Mouse (Mus musculus) WW6 (cell line): ENCODE results near the gene Nudt10.
"Not testable (repeated sequence)": the region's sequence is repeated elsewhere in the genome, so short reads cannot be mapped to it uniquely, and the experiment has no call there.

ENCODE experiments used
- DNase-seq: peaks from one replicate; pipeline ENCODE4 v3.0.0-alpha.2; 2013; ENCODE audit warnings: low read depth, low spot score

The Nudt10 gene

GRCm38 (mm10) chrX:6172823-6173640, at the start of gene Nudt10:
Gene Nudt10 (minus strand): TSS chrX:6173015.
- DNase-seq, result not testable (repeated sequence)

- not testable (repeated sequence) for DNase-seq
Measured at GRCm38 (mm10) chrX:6172136-6172822, 536 bp downstream of the Nudt10 start.

- DNase-seq, result no peak
Measured at GRCm38 (mm10) chrX:6171718-6172117, 1.1 kb downstream of the Nudt10 start.
